Mouse (Mus musculus): ENCODE measurements around the gene Capn2. TPM values are rescaled to one million over a fixed set of nuclear protein-coding genes. Genes with fewer than 3 reads are reported as not detected.

Gene Capn2
- polyA plus RNA-seq, 1 experiment from 2014 or later = 95.1 TPM

DNA sequence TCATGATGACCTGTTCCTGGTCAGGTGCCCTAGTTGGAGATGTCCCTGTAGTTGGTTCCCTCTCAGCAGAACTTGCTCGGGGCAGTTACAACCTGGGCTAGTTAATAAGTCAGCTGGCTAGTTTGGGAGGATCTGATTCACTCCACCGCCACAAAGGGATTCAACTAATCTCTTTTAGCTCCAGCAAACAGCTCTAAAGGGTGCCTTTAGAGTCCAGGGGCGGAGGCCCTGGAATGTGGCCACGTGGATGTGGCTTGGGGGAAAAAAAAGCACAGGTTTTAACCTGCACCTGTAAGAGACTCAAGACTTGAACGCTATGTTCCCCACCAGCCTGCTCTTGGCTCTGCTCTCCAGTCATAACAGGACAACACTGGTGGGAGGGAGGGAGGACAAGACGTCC is 20.7 kb downstream of the Capn2 start:
- ATAC-seq = peak; percentile 24
- no peaks in the 10 kb centered on the region for H3K27me3 ChIP-seq (replicated peaks)
- 0 out of 2 replicates have a peak overlapping the region, but pooled peaks have one; percentile 49 for H3K27ac ChIP-seq
- H3K4me1 ChIP-seq (replicated peaks) = peaks cover 42% of the 10 kb centered on the region
- H3K4me3 ChIP-seq (replicated peaks) = no peak overlapping the region
- no peak overlapping the region for H3K4me2 ChIP-seq (replicated peaks)
- no peaks in the 10 kb centered on the region for H3K9me3 ChIP-seq
- H3K9ac ChIP-seq = no peak overlapping the region
- H3K36me3 ChIP-seq = 0 out of 2 replicates have a peak, but pooled peaks cover 4% of the 10 kb centered on the region
- WGBS = 58% methylated on average over 6 of the region's 6 CpGs

DNA sequence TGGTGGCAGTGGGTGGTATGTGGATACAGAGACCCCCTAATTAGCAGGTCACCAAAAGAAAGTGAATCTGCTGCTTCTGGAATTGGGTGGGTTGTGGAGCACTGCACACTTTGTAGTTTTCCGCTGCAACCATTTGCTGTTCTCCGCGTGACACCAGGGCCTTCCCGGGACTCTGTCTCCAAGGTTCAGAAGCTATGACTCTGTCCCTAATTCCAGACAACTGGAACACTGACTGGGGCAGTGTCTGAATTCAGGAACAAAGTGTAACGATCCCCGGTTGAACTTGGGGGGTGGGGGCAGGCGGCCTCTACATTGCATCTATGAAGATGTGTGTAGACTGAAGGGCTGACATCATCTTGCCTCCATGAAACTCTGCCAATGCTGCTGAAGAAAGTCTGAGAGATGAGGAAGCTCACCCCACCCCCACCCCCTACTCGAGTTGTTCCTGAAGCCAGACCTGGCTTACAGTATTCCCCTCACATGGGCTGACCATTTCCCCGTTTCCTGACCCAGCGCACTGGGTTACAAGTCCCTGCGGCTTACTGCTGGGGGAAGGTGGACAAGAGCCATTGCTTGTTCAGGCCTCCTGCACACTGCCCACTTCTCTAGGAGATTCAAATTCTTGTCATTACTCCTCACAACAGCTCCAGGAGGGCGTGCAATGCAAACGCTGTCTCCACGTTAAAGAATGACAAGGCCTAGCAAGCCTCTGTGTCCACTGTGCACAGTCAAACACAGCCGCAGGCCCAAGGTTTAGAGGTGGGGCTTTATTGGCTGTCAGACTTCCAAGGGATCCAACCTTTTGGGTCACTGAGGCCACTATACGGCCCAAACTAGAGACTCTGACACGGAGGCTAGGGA is 22.9 kb downstream of the Capn2 start:
- 0 out of 2 replicates have a peak overlapping the region, but pooled peaks have one; percentile 3 for H3K9ac ChIP-seq
- H3K27me3 ChIP-seq (replicated peaks) = no peaks in the 10 kb centered on the region
- 71% methylated on average over 17 of the region's 17 CpGs for WGBS
- H3K4me3 ChIP-seq (replicated peaks) = no peak overlapping the region
- H3K4me2 ChIP-seq (replicated peaks) = no peak overlapping the region
- H3K27ac ChIP-seq = no peak overlapping the region
- no peaks in the 10 kb centered on the region for H3K9me3 ChIP-seq
- H3K4me1 ChIP-seq (replicated peaks) = peaks cover 33% of the 10 kb centered on the region
- ATAC-seq = no peak
- H3K36me3 ChIP-seq = 0 out of 2 replicates have a peak, but pooled peaks cover 10% of the 10 kb centered on the region

DNA sequence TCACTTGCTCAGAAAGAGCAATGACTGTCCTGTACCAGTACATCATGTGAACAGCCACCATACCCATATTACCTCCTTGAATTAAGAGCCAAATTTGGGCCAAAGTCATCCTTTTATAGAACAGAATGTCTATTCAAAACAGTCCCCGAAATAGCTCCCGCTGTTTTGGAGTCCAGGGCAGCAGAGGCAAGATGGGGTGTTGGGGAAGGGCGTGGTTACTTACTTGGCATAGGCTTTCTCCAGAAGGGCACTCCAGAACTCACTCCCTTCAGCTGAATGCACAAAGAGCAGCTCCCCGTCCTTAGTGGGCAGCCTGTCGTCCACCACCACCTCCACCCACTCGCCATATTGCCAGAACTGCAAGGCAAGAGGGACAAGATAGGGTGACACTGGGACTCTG is 25.6 kb downstream of the Capn2 start:
- no peak for ATAC-seq
- Histone ChIP-seq H3K4me1 (replicated peaks) (peaks cover 19% of the 10 kb centered on the region), H3K9me3 (no peaks in the 10 kb centered on the region), H3K36me3 (peaks cover 21% of the 10 kb centered on the region), H3K27me3 (replicated peaks) (no peaks in the 10 kb centered on the region), H3K9ac (no peak overlapping the region), H3K4me2 (replicated peaks) (no peak overlapping the region), H3K4me3 (replicated peaks) (no peak overlapping the region), H3K27ac (no peak overlapping the region)
- WGBS = 88% methylated on average over 6 of the region's 6 CpGs

DNA sequence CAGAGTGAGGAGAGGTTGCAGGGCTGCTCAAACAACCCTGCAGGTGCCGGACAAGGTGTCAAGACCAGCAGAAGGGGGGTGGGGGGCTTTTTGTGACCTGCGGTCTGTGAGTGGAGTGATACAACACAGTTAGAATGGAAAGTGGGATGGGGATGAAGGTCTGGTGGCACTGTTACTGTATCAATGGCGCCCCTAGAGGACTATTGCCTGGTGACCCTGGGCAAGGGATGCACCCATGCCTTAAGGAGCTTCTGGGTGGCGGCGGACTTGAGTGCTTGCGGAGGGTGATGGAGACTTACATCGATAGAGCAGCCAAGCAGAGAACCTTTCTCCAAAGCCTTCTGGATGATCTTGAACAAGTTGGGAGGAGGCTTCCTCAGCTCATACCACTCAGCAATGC is 26.8 kb downstream of the Capn2 start:
- Histone ChIP-seq H3K9ac (no peak overlapping the region), H3K9me3 (no peaks in the 10 kb centered on the region), H3K27ac (no peak overlapping the region; the same call in 1 of the 2 replicates), H3K4me3 (replicated peaks) (no peak overlapping the region), H3K27me3 (replicated peaks) (no peaks in the 10 kb centered on the region), H3K4me1 (replicated peaks) (peaks cover 12% of the 10 kb centered on the region), H3K36me3 (peaks cover 29% of the 10 kb centered on the region), H3K4me2 (replicated peaks) (no peak overlapping the region)
- ATAC-seq = 0 out of 2 replicates have a peak, but pooled peaks have one; percentile 14
- WGBS = 80% methylated on average over 7 of the region's 7 CpGs

DNA sequence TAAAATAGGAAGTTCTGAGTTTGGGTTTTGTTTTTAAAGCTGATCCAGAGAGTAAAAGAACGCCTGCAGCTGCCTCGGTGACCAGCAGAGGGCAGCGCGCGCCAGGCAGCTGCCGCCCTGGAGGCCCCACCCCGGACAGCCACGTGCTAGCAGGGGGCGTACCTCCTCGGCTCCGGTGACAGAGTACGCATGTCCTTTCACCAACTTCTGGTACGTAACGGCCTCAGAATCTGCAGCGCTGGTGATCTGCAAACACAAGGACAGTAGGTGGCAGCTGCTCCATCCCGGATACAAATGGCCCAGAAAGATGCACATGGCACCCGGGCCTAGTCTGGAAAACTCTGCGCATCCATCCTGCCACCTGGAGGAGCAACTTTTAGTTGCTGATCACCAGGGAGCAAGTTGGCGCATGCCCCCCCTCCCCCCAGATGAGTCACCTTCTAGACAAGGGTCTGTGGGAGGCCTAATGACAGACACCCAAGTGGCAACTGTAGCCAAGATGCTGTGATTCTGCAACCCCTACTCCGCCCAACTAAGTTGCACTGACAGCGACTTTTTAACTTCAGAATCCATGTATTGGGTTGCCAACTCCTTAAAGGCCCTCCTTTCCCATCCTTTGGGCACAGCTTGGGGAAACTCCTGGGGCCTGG is 27.5 kb downstream of the Capn2 start:
- 0 out of 2 replicates have a peak overlapping the region, but pooled peaks have one; percentile 3 for H3K4me3 ChIP-seq (replicated peaks)
- no peak overlapping the region for H3K9ac ChIP-seq
- ATAC-seq = peak; percentile 96
- H3K4me2 ChIP-seq (replicated peaks) = peak overlapping the region; percentile 56
- peaks cover 9% of the 10 kb centered on the region for H3K4me1 ChIP-seq (replicated peaks)
- 10% methylated on average over 21 of the region's 21 CpGs for WGBS
- H3K27me3 ChIP-seq (replicated peaks) = no peaks in the 10 kb centered on the region
- no peaks in the 10 kb centered on the region for H3K9me3 ChIP-seq
- peaks cover 35% of the 10 kb centered on the region for H3K36me3 ChIP-seq
- peak overlapping the region; percentile 49; the same call in 1 of the 2 replicates for H3K27ac ChIP-seq

DNA sequence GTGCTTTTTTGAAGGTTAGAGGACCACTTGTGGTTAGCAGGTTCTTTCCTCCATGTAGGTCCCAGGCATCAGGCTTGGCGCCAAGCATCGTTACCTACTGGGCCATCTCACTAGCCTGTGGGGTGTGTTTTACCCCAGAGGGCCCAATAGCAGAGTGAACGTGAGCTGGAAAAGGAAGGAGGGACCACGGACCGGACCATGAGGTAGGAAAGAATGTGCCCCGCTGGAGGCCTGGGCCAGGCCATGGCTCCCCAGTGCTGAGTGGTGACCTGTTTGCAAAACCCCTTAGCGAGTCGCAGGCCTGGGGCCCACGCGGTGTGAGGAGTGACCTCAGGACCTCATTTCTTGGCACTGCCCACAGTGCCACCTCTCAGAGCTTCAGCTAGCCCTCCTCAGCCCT is 28.9 kb downstream of the Capn2 start:
- Histone ChIP-seq H3K27ac (no peak overlapping the region), H3K4me2 (replicated peaks) (no peak overlapping the region), H3K9me3 (no peaks in the 10 kb centered on the region), H3K4me1 (replicated peaks) (peaks cover 3% of the 10 kb centered on the region; the same call in 1 of the 2 replicates), H3K27me3 (replicated peaks) (no peaks in the 10 kb centered on the region), H3K9ac (no peak overlapping the region), H3K36me3 (peaks cover 41% of the 10 kb centered on the region), H3K4me3 (replicated peaks) (no peak overlapping the region)
- WGBS = 93% methylated on average over 10 of the region's 10 CpGs
- ATAC-seq = no peak

DNA sequence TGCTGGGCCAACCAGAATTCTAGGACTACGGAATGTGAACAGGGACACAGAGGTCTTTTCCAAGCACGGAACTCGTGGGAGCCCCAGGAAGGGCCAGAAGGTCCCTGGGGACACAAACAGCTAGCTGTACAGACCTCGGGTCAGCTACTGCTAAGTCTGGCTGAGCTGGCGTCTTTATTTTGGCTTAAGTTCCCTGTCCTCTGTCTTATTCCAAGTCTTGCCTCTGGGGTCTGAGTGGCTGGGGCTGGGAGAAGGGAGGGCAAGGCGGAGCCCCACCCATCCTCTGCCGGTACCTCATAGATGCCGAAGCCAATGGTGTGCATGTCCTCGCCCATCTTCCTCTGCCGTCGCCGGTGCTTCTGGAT is 33.5 kb downstream of the Capn2 start:
- H3K27ac ChIP-seq = no peak overlapping the region
- no peaks in the 10 kb centered on the region for H3K9me3 ChIP-seq
- no peak for ATAC-seq
- no peaks in the 10 kb centered on the region for H3K27me3 ChIP-seq (replicated peaks)
- no peak overlapping the region for H3K9ac ChIP-seq
- no peak overlapping the region for H3K4me2 ChIP-seq (replicated peaks)
- H3K36me3 ChIP-seq = peaks cover 47% of the 10 kb centered on the region
- H3K4me1 ChIP-seq (replicated peaks) = 0 out of 2 replicates have a peak, but pooled peaks cover 4% of the 10 kb centered on the region
- 86% methylated on average over 12 of the region's 12 CpGs for WGBS
- H3K4me3 ChIP-seq (replicated peaks) = no peak overlapping the region

DNA sequence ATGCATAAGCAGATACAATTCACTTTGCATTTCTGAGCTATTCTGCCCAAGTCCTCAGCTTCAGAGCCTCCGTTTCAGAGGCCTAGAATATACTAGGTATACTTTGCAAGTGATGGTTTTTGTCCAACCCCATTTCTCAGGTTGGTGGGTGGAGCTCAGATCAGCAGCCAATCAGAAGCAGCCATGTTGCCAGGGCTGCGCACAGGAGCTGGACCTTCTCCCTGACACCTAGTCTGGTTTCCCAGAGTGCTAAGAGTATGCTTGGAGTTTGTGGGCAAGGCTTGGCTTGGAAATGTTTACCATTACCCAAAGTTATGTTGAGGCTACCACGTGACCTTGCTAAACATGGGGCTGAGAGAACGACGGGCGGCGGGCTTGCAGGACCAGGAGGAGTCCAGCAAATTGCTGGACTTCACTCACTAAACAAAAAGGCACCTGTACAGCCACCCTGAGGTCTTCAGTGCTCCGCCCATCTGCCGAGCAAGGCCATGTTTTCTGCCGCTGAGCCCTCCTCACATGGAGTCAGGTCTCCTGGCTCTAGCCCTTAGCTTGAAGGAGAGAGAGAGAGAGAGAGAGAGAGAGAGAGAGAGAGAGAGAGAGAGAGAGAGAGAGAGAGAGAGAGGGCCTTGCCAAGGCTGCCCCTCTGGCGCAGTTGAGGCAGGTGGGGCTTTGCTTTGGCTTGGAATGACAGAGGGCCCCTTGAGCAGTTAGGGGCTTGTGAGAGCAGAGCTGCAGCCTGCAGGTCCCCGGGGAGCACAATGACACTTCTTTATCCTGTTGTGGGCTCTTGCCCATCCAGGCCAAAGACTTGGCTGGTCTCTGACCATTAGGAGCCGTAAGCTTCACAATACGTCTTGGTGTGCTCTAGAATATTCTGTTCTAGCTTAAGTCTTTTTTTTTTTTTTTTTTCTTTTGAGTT is 34.2 kb downstream of the Capn2 start:
- ATAC-seq = no peak
- H3K9me3 ChIP-seq = no peaks in the 10 kb centered on the region
- no peak overlapping the region for H3K27ac ChIP-seq
- no peaks in the 10 kb centered on the region for H3K27me3 ChIP-seq (replicated peaks)
- 0 out of 2 replicates have a peak, but pooled peaks cover 4% of the 10 kb centered on the region for H3K4me1 ChIP-seq (replicated peaks)
- 82% methylated on average over 14 of the region's 14 CpGs for WGBS
- no peak overlapping the region for H3K4me3 ChIP-seq (replicated peaks)
- H3K36me3 ChIP-seq = peaks cover 42% of the 10 kb centered on the region
- no peak overlapping the region for H3K9ac ChIP-seq
- H3K4me2 ChIP-seq (replicated peaks) = no peak overlapping the region

DNA sequence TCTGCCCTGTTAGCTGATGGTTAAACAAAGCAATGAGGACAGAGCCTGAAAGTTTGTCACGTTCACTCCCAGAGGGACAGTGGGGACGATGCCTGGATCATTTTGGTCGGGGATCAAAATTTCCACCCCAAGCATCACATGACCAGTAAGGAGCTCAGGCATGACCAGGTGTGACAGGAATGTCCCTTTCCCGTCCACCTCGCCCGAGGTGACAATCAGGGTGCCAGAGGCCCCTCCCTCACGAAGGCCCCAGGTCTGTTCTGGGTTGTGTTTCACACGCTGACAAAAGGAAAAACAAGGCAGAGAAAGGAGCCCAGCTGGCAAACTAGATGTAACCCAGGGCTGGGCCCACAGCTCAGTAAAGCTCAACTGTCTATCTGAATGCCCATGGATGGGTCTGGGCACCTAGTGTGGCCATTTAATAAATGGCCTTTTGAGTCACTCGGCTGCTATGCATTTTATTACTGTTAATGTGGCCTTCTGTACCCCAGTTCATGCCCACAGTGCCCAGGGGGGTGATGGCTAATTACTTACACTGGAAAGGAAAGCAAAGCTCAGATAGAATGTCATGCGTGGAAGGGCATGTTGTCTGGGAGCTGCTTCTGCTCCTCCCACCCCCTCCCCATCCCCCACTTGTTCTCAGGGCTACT is 35.6 kb downstream of the Capn2 start:
- peaks cover 51% of the 10 kb centered on the region for H3K36me3 ChIP-seq
- H3K4me1 ChIP-seq (replicated peaks) = 0 out of 2 replicates have a peak, but pooled peaks cover 4% of the 10 kb centered on the region
- H3K27ac ChIP-seq = no peak overlapping the region
- no peaks in the 10 kb centered on the region for H3K9me3 ChIP-seq
- no peak overlapping the region for H3K4me3 ChIP-seq (replicated peaks)
- no peaks in the 10 kb centered on the region for H3K27me3 ChIP-seq (replicated peaks)
- H3K4me2 ChIP-seq (replicated peaks) = no peak overlapping the region
- no peak overlapping the region for H3K9ac ChIP-seq
- 75% methylated on average over 10 of the region's 10 CpGs for WGBS
- no peak for ATAC-seq

DNA sequence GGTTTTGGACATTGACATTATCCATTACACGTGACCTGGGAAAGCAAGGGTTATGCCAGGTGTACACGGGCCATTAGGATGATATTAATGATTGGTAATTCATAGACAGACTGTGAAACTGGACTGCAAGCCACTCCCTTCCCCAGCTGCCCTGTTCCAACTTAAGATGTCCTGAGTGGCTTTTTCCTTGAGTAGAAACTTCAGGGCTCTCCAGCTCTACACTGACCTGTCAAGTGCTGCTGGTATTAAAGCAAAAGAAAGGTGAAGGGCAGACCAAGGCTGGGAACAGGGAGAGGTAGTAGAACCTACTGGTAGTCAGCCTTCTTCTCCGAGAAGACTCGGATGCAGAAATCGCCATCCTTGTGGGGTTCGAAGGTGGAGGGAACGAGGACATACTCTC is 36.3 kb downstream of the Capn2 start:
- H3K4me3 ChIP-seq (replicated peaks) = no peak overlapping the region
- WGBS = 94% methylated on average over 7 of the region's 7 CpGs
- H3K4me2 ChIP-seq (replicated peaks) = no peak overlapping the region
- ATAC-seq = no peak
- H3K4me1 ChIP-seq (replicated peaks) = 0 out of 2 replicates have a peak, but pooled peaks cover 4% of the 10 kb centered on the region
- H3K36me3 ChIP-seq = peaks cover 46% of the 10 kb centered on the region
- H3K27ac ChIP-seq = no peak overlapping the region
- no peaks in the 10 kb centered on the region for H3K9me3 ChIP-seq
- H3K27me3 ChIP-seq (replicated peaks) = no peaks in the 10 kb centered on the region
- H3K9ac ChIP-seq = no peak overlapping the region

DNA sequence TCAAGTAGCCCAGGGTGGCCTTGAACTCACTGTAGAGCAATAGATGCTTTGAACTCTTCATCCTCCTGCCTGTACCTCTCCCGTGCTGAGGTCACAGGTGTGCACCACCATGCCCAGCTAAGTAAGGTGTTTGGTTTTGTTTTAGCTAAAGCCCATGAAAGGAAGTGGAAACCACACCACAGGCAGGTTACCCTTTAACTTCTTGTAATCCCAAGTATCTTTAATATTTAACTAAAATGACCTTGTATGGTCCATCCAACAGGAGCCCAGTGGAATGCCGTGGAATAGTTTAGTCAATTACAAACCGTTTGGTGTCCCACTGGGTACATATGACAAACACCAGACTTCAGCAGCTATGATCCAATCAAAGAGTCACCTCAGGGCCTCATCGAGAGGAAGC is 38.5 kb downstream of the Capn2 start:
- Histone ChIP-seq H3K27ac (peak overlapping the region; percentile 62), H3K36me3 (peaks cover 38% of the 10 kb centered on the region)
- WGBS = 66% methylated on average over 4 of the region's 4 CpGs

More for the DNA sequence above, 38.5 kb downstream of the Capn2 start:
- Histone ChIP-seq H3K4me3 (replicated peaks) (no peak overlapping the region), H3K9me3 (no peaks in the 10 kb centered on the region), H3K9ac (no peak overlapping the region), H3K27me3 (replicated peaks) (no peaks in the 10 kb centered on the region), H3K4me1 (replicated peaks) (0 out of 2 replicates have a peak, but pooled peaks cover 4% of the 10 kb centered on the region), H3K4me2 (replicated peaks) (no peak overlapping the region)
- peak; percentile 82 for ATAC-seq
